Mouse (Mus musculus) neutrophil, adult 59 days (primary cell): ENCODE data around the gene Siglecg. TPM values are rescaled to one million over a fixed set of nuclear protein-coding genes. Genes with fewer than 3 reads are reported as not detected.

Experiments used
- total RNA-seq, 2 experiments: library from RNA; stranded (reverse); gene quantifications; 1 replicate in 1 of 2; 2 replicates in 1 of 2; pipeline ENCODE4 v1.2.4; 2023

Gene Siglecg
- total RNA-seq, result 10 to 100 TPM; 55.9 to 59.4 TPM

DNA sequence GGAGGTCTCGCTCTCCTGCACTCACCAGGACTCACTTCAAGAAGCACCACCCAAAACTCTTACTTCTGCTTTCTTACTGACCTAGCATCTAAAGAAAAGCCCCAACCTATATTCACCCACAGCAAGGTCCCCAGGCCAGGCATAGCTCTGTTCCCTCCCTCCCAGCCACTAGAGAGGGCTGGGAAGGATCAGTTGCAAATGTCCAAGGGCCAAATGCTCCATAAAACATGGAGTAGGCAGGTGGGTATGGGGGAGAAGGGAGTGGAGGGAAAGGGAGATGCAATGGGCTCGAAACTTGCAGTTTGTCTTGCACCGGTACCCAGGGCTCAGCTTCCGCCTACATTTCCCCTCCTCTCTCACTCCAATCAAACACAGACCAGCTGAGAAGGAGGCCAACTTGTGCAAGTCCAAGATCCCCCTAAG, at the start of gene Siglecg:
Gene Siglecg, plus strand, starts transcription at position 74 of the 423 bp plus-strand sequence.

DNA sequence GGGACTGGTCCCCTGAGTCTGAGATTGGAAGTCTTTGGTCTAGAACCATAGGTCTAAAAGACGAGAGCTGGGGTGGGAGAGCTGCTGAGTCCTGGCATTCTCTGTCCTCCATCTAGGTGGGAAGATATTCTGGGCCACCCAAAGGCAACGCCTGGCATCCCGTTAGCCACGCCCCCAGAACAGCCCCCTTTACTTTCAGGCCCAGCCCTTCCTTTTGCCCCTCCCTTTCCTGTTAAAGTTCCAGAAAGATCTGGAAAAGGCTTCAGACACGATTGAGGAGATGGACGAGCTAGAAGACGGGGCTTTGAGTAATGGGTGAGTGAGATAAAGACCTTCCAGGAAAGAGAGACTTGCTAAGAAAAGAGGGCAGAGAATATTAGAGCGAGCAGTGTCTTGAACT, 19.4 kb downstream of the Siglecg start, which contains the start of gene Lim2:
Gene Lim2, plus strand, starts transcription at position 265 of the 400 bp plus-strand sequence.

DNA sequence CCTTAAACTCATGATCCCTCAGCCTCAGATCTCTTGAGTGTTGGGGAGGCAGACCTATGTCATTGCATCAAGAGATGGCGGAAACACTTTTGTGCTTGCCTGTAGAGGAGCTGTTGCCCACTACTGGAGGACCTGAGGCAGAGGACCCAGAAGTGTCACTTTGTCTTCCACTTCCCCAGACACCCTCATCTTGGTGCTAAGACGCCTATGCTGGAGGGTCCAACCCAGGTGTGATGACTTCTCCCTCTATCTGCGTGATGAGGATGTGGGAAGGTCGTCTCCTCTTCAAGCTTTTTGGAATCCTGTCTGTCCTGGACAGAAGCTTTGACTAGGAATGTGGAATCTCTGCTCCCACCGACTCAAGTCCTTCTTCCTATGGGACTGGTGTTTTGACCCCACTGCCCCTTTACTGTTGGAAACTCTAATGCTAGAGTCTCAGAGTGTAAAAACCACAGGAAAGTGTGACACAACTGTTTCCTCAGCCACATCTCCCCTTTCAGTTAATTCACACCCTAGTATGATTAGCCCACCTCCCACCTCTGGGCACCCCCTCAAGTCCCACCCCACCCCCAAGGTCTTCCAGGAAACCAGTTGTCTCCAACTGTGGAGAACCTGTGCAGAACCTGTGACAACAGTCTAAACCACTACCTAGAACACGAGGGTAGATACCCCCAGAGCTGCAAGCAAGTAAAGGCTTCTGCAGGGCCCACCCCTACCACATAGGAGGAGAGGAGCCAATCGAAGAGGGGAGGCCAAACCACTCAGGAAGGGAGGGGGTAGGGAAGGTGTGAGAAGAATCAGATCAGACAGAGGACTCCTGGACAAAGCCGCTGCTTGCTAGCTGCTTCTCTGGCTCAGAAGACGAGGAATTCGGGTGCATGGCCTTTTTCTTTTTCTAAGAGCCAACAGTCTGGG, 28.6 kb downstream of the Siglecg start, which contains the start of gene Nkg7:
Gene Nkg7, plus strand, starts transcription at position 733 of the 915 bp plus-strand sequence.

DNA sequence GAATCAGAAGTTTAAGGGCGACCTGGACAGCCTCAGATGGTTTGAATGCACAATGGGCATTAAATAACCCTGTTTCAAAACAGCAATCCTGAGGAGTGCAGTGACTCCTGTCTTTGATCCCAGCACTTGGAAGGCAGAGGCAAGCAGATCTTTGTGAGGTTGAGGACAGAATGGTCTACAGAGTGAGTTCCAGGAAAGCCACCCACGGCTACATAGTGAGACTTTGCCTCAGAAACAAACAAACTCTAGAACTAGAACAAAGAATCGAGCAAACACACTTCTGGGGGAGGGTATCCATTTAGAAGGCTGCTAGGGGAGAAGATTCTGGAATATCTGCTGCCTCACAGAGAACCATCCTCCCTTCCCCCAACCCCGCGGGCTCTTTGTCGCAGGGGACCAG, 32.5 kb downstream of the Siglecg start, which contains the start of gene Cldnd2:
Gene Cldnd2, plus strand, starts transcription at position 301 of the 400 bp plus-strand sequence.

DNA sequence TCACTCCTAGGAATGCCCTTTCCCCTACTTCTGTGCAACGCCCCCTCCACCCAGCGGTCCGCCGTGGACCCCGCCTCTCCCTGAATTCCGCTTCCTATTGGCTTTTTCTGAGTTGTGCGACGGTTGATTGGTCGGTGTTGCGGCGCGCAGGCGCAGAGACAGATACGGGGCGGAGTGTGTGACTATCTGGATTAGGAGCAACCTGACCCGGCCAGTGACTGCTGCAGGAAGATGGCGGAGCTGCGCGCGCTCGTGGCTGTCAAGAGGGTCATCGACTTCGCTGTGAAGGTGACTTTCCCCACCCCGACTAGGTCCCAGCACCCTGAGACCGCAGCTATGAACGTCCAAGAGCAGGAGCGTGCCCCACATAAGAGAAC, 35.9 kb downstream of the Siglecg start, which contains the start of the genes Etfb and Gm45233:
Gene Etfb, plus strand, starts transcription at position 167 of the 377 bp plus-strand sequence.
Gene Gm45233, plus strand, starts transcription at position 212 of the 377 bp plus-strand sequence.

DNA sequence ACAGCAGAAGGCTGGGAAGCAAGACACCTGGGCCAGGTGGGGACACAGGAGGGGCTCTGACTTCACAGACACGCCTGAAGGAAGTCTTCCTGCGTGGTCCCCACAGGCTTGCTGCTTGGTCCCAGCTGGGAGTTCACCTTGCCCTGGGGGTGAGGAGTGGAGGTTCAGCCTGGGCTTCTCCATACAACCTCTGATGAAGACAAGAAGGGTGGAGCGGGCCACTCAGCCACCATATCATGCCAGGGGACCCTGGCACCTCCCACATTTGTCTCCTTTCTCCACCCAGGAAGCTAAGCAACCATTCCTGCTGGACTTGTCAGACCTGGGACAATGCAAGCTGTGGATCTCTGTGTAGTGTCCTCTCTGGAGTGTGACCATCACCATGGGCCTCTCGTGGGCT, 54.8 kb downstream of the Siglecg start, which contains the start of gene Vsig10l:
Gene Vsig10l, plus strand, starts transcription at position 301 of the 400 bp plus-strand sequence.

Other genes starting within 250 kb of the Siglecg start
- gene Zfp715, start 94.9 kb upstream of the Siglecg start, total RNA-seq, result 10 to 100 TPM; 19.2 to 19.8 TPM
- gene Siglecf, start 56.9 kb upstream of the Siglecg start, total RNA-seq, result 10 to 100 TPM; 10.6 to 12.0 TPM
- gene Lim2, start 19.5 kb downstream of the Siglecg start, total RNA-seq, result not detected
- 10 to 100 TPM; 31.3 to 31.9 TPM for gene Nkg7, start 28.9 kb downstream of the Siglecg start, total RNA-seq
- gene Cldnd2, start 32.6 kb downstream of the Siglecg start, total RNA-seq, result under 1 TPM in 1 of 2 experiments, not detected in 1; 0.62 TPM
- 10 to 100 TPM; 58.6 to 71.6 TPM for gene Etfb, start 35.9 kb downstream of the Siglecg start, total RNA-seq
- gene Gm45233, start 35.9 kb downstream of the Siglecg start, total RNA-seq, result not detected
- 10 to 100 TPM in 1 of 2 experiments, 1 to 10 TPM in 1; 8.3 to 14.7 TPM for gene Vsig10l, start 54.9 kb downstream of the Siglecg start, total RNA-seq
- gene Iglon5, start 81.9 kb downstream of the Siglecg start, total RNA-seq, result not detected
- gene 4931406B18Rik, start 97.7 kb downstream of the Siglecg start, total RNA-seq, result under 1 TPM in 1 of 2 experiments, not detected in 1; 0.18 TPM
- 100 to 1,000 TPM; 465 to 478 TPM for gene Cd33, start 136.2 kb downstream of the Siglecg start, total RNA-seq
- gene Zfp658, start 154.1 kb downstream of the Siglecg start, total RNA-seq, result 1 to 10 TPM; 2.5 to 3.0 TPM
- gene Zfp719, start 171.4 kb downstream of the Siglecg start, total RNA-seq, result 10 to 100 TPM; 10.9 to 12.6 TPM
- gene Zfp819, start 199.0 kb downstream of the Siglecg start, total RNA-seq, result under 1 TPM; 0.62 to 0.78 TPM
- gene Ceacam18, start 226.5 kb downstream of the Siglecg start, total RNA-seq, result not detected